Mouse (Mus musculus): ENCODE data around the gene Olfr782. TPM values are rescaled to one million over a fixed set of nuclear protein-coding genes. Genes with fewer than 3 reads are reported as not detected.
"Not testable (repeated sequence)": the region's sequence is repeated elsewhere in the genome, so short reads cannot be mapped to it uniquely, and the experiment has no call there.

Gene Olfr782
- polyA plus RNA-seq (2016; fragmentation: Nextera tagmentation; extraction: Ambion mirVana): not detected in 2 replicates

DNA sequence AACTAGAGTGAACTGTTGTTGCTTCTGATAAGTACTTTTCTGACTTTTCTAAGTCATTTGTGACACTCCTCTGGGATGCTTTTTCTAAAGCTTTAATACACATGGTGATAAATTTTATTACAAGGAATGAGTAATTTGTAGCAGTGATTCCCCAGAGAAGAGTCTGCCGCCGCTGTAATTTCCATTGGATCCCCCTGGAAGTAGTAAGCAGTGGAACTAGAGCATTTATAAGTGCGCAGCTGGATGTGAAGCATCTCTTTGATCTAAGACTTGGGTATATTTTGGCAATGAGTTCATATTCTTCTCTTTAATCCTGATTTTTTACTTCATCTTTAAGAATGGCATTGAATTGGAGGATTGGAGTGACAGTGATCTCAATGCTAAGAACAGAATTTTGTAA is at the start of gene Olfr782:
Olfr782 (plus strand) TSS at position 301 of the 400 bp plus-strand sequence.
- DNase-seq (ENCODE audit: low spot score): no peak
- H3K4me3 ChIP-seq: no peak within 1 kb of the TSS
- WGBS: 91% methylated on average over 3 of the region's 3 CpGs
- no peaks in the 10 kb centered on the region for H3K9me3 ChIP-seq
- no peaks in the 10 kb centered on the region for H3K4me1 ChIP-seq
- no peak within 1 kb of the TSS for H3K27ac ChIP-seq (replicated peaks)
- no peaks in the 10 kb centered on the region for H3K36me3 ChIP-seq (replicated peaks)
- no peaks in the 10 kb centered on the region for H3K27me3 ChIP-seq (replicated peaks; ENCODE audit: low read depth, poor library complexity, severe bottlenecking)

GRCm38 (mm10) chr10:129312973-129313372 is 35.7 kb upstream of the Olfr782 start:
- H3K27ac ChIP-seq (replicated peaks); H3K4me3 ChIP-seq; H3K4me1 ChIP-seq; DNase-seq (ENCODE audit: low spot score); H3K36me3 ChIP-seq (replicated peaks); H3K27me3 ChIP-seq (replicated peaks; ENCODE audit: low read depth, poor library complexity, severe bottlenecking); H3K9me3 ChIP-seq: not testable (repeated sequence)
- 76% methylated on average over 1 of the region's 1 CpGs for WGBS

DNA sequence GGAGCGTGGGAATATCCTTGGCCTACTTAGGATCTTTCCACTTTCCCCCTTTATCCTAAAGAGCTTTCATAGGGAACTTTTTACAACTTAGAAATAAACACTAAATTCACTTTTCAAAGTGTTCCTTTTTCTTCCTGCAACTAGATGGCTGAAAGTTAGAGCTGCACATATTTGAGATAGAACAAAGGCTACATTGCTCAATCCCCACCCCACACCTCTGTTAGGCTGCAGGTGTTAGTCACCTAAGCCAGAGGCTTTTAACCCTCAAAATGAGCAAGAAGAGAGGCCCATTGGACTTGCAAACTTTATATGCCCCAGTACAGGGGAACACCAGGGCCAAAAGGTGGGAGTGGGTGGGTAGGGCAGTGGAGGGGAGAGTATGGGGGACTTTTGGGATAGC is 35.1 kb upstream of the Olfr782 start:
- H3K4me1 ChIP-seq, H3K4me3 ChIP-seq: not testable (repeated sequence)

DNA sequence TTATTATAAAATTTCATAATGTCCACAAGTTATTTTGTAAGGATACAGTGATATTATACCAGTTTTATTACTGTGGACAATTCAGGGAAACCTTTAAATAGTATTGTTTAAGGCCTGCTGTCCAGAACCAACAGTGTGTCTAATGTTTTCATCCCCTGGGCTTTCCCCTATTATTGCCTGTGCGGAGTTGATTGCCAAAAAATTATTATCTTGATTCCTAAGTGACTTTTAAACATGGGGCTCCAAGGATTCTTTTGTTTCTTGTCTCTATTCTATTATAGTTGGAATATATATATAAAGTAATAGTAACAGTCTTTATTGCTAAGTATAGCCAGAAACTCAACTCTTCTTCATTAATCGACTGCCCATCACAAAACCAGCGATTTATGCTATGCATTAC is 30.8 kb upstream of the Olfr782 start, which contains the start of gene Olfr780:
Olfr780 (plus strand) TSS at position 301 of the 400 bp plus-strand sequence.
- no peak for DNase-seq (ENCODE audit: low spot score)
- 88% methylated on average over 3 of the region's 3 CpGs for WGBS
- H3K4me3 ChIP-seq: no peak within 1 kb of the TSS

More for the DNA sequence above, 35.1 kb upstream of the Olfr782 start:
- not testable (repeated sequence) for H3K27ac ChIP-seq (replicated peaks); H3K36me3 ChIP-seq (replicated peaks); H3K27me3 ChIP-seq (replicated peaks; ENCODE audit: low read depth, poor library complexity, severe bottlenecking); H3K9me3 ChIP-seq; DNase-seq (ENCODE audit: low spot score)
- no CpG with 5 or more reads among the region's 1 CpGs for WGBS

GRCm38 (mm10) chr10:129328554-129328953 is 20.1 kb upstream of the Olfr782 start, which contains the start of gene Olfr781:
Gene Olfr781 (plus strand): TSS chr10:129328854.
- Histone ChIP-seq H3K27ac (replicated peaks) (no peak within 1 kb of the TSS), H3K4me1 (no peaks in the 10 kb centered on the region), H3K27me3 (replicated peaks; ENCODE audit: low read depth, poor library complexity, severe bottlenecking) (no peaks in the 10 kb centered on the region), H3K9me3 (no peaks in the 10 kb centered on the region), H3K36me3 (replicated peaks) (no peaks in the 10 kb centered on the region), H3K4me3 (no peak within 1 kb of the TSS)
- DNase-seq (ENCODE audit: low spot score): no peak

More for the DNA sequence above, 30.8 kb upstream of the Olfr782 start, which contains the start of gene Olfr780:
- no peaks in the 10 kb centered on the region for H3K27me3 ChIP-seq (replicated peaks; ENCODE audit: low read depth, poor library complexity, severe bottlenecking)
- no peaks in the 10 kb centered on the region for H3K4me1 ChIP-seq
- no peak within 1 kb of the TSS for H3K27ac ChIP-seq (replicated peaks)
- H3K36me3 ChIP-seq (replicated peaks): no peaks in the 10 kb centered on the region
- H3K9me3 ChIP-seq: no peaks in the 10 kb centered on the region

GRCm38 (mm10) chr10:129352475-129352874 is 3.8 kb downstream of the Olfr782 start:
- not testable (repeated sequence) for H3K9me3 ChIP-seq

DNA sequence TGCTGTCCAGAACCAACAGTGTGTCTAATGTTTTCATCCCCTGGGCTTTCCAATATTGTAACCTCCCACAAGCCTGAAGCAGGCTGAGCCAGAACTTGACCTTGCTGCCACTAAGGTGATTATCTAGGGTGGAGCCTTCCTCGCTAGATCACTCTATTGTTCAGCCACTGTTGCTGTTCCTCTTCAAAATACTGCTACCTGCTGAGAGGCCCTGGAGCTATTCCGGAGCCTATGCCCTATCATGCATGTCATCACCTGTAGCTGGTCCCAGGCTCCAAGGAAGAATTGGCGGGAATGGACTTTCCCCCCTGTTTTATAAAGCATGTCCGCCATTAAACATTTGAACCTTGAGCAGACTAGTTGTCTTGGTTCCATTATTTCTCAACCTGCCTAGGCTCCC is 7.8 kb downstream of the Olfr782 start:
- H3K4me1 ChIP-seq; H3K36me3 ChIP-seq (replicated peaks); H3K4me3 ChIP-seq; H3K27ac ChIP-seq (replicated peaks); DNase-seq (ENCODE audit: low spot score); H3K9me3 ChIP-seq; H3K27me3 ChIP-seq (replicated peaks; ENCODE audit: low read depth, poor library complexity, severe bottlenecking): not testable (repeated sequence)
- 82% methylated on average over 4 of the region's 4 CpGs for WGBS

More at GRCm38 (mm10) chr10:129352475-129352874, 3.8 kb downstream of the Olfr782 start:
- H3K4me3 ChIP-seq; DNase-seq (ENCODE audit: low spot score); H3K27ac ChIP-seq (replicated peaks); H3K27me3 ChIP-seq (replicated peaks; ENCODE audit: low read depth, poor library complexity, severe bottlenecking); H3K36me3 ChIP-seq (replicated peaks); H3K4me1 ChIP-seq: not testable (repeated sequence)
- WGBS: 78% methylated on average over 2 of the region's 2 CpGs

- Histone ChIP-seq H3K9me3 (peaks cover 2% of the 10 kb centered on the region; the same call in 1 of the 2 replicates), H3K4me3 (no peak overlapping the region), H3K4me1 (no peaks in the 10 kb centered on the region), H3K36me3 (replicated peaks) (no peaks in the 10 kb centered on the region), H3K27ac (replicated peaks) (no peak overlapping the region), H3K27me3 (replicated peaks; ENCODE audit: low read depth, poor library complexity, severe bottlenecking) (no peaks in the 10 kb centered on the region)
- DNase-seq (ENCODE audit: low spot score): no peak
- WGBS: 77% methylated on average over 5 of the region's 5 CpGs
Measured at GRCm38 (mm10) chr10:129357307-129357706, 8.7 kb downstream of the Olfr782 start.

GRCm38 (mm10) chr10:129374051-129374450 is 25.4 kb downstream of the Olfr782 start:
- H3K4me1 ChIP-seq; H3K27ac ChIP-seq (replicated peaks); H3K27me3 ChIP-seq (replicated peaks; ENCODE audit: low read depth, poor library complexity, severe bottlenecking); H3K36me3 ChIP-seq (replicated peaks); DNase-seq (ENCODE audit: low spot score); H3K4me3 ChIP-seq; H3K9me3 ChIP-seq: not testable (repeated sequence)
- WGBS: 88% methylated on average over 5 of the region's 5 CpGs

- H3K4me3 ChIP-seq: no peak within 1 kb of the TSS
- H3K27ac ChIP-seq (replicated peaks): no peak within 1 kb of the TSS
- H3K9me3 ChIP-seq: no peaks in the 10 kb centered on the region
- no peaks in the 10 kb centered on the region for H3K4me1 ChIP-seq
- no peaks in the 10 kb centered on the region for H3K27me3 ChIP-seq (replicated peaks; ENCODE audit: low read depth, poor library complexity, severe bottlenecking)
- no peak for DNase-seq (ENCODE audit: low spot score)
- no peaks in the 10 kb centered on the region for H3K36me3 ChIP-seq (replicated peaks)
Measured at GRCm38 (mm10) chr10:129383783-129384182, 35.1 kb downstream of the Olfr782 start, which contains the start of gene Olfr784. Gene Olfr784 (plus strand): TSS chr10:129384083.

- Histone ChIP-seq H3K27me3 (replicated peaks; ENCODE audit: low read depth, poor library complexity, severe bottlenecking) (no peaks in the 10 kb centered on the region), H3K27ac (replicated peaks) (no peak overlapping the region)
- DNase-seq (ENCODE audit: low spot score): no peak
Measured at GRCm38 (mm10) chr10:129400892-129401291, 52.2 kb downstream of the Olfr782 start.

More at GRCm38 (mm10) chr10:129400892-129401291, 52.2 kb downstream of the Olfr782 start:
- WGBS: 47% methylated on average over 5 of the region's 5 CpGs
- Histone ChIP-seq H3K4me1 (no peaks in the 10 kb centered on the region), H3K36me3 (replicated peaks) (no peaks in the 10 kb centered on the region), H3K9me3 (no peaks in the 10 kb centered on the region), H3K4me3 (no peak overlapping the region)
